Mouse (Mus musculus): ENCODE measurements around the gene Kcng4. TPM values are rescaled to one million over a fixed set of nuclear protein-coding genes. Genes with fewer than 3 reads are reported as not detected.

Gene Kcng4
- 0.24 and 0.28 TPM in 2 replicates for polyA plus RNA-seq (2015; fragmentation: Nextera tagmentation; extraction: Ambion mirVana)

GRCm38 (mm10) chr8:119635378-119635777 lies at the start of gene Kcng4:
Gene Kcng4, minus strand, starts transcription at chr8:119635680.
- Histone ChIP-seq H3K27me3 (replicated peaks) (peaks cover 12% of the 10 kb centered on the region; the same call in 1 of the 2 replicates), H3K4me3 (replicated peaks) (no peak within 1 kb of the TSS), H3K4me1 (peaks cover 11% of the 10 kb centered on the region; the same call in 1 of the 2 replicates), H3K9ac (no peak within 1 kb of the TSS), H3K27ac (no peak within 1 kb of the TSS), H3K9me3 (no peaks in the 10 kb centered on the region), H3K36me3 (no peaks in the 10 kb centered on the region), H3K4me2 (no peak within 1 kb of the TSS)
- no peak for ATAC-seq (ENCODE audit: insufficient read depth, low FRiP score, low read depth)
- 32% methylated on average over 6 of the region's 6 CpGs for WGBS

DNA sequence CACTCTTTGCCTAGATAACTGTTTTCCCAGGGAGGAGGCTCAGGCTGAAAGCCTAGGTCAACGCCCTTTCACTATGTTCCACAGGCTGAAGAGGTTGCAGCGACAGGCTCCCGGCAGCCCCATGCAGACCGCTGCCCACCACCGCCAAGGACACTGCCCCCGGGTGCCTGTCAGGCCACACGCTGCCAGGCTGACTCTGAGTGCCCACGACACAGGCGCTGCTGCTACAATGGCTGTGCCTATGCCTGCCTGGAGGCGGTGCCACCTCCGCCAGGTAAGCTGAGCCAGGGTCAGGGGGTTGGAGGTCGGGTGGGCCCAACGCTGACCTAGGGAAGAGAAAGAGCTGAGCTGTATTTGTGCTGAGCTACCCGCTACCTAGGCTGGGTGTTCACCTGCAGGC lies 43.7 kb upstream of the Kcng4 start:
- Histone ChIP-seq H3K4me3 (replicated peaks) (no peak overlapping the region), H3K4me2 (no peak overlapping the region), H3K9me3 (no peaks in the 10 kb centered on the region), H3K36me3 (no peaks in the 10 kb centered on the region), H3K9ac (no peak overlapping the region), H3K27me3 (replicated peaks) (no peaks in the 10 kb centered on the region), H3K27ac (no peak overlapping the region), H3K4me1 (0 out of 2 replicates have a peak, but pooled peaks cover 6% of the 10 kb centered on the region)
- no peak for ATAC-seq (ENCODE audit: insufficient read depth, low FRiP score, low read depth)
- WGBS, result 64% methylated on average over 14 of the region's 14 CpGs

DNA sequence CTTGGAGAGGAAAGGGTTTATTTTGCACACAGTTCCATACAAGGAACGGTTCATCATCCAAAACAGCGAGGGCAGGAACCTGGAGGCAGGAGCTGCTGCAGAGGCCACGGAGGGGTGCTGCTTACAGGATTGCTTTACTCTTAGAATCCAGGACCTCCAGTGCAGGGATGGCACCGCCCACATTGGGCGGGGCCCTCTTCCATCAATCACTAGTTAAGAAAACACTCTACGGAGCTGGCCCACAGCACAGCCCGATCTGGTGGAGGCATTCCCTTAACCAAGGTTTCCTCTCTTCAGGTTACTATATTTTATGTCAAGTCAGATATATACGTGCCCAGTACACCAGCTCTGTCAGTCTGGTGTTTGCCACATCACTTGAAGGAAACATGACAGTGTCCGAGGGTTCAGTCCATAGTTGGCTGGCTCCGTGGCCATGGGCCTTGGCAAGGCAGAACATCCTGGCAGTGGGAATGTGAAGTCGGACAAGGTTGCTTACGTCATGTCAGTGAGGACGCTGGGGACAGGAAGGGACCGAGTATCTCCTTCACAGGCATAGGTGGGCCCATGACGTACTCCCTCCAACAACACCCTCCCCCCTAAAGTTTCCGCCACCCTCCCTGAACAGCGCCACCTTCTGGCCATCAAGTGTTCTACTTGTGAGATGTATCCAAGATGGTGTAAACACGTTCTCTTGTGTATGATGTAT lies 42.8 kb upstream of the Kcng4 start:
- H3K4me3 ChIP-seq (replicated peaks), result 0 out of 2 replicates have a peak overlapping the region, but pooled peaks have one; percentile 3
- peak overlapping the region; percentile 30; the same call in 1 of the 2 replicates for H3K4me2 ChIP-seq
- no peak overlapping the region for H3K9ac ChIP-seq
- no peak overlapping the region for H3K27ac ChIP-seq
- 0 out of 2 replicates have a peak, but pooled peaks cover 6% of the 10 kb centered on the region for H3K4me1 ChIP-seq
- no peak for ATAC-seq (ENCODE audit: insufficient read depth, low FRiP score, low read depth)
- 9% methylated on average over 18 of the region's 18 CpGs for WGBS
- no peaks in the 10 kb centered on the region for H3K9me3 ChIP-seq
- H3K27me3 ChIP-seq (replicated peaks), result no peaks in the 10 kb centered on the region
- no peaks in the 10 kb centered on the region for H3K36me3 ChIP-seq

- ATAC-seq (ENCODE audit: insufficient read depth, low FRiP score, low read depth), result peak; percentile 58; the same call in 1 of the 2 replicates
- no peak overlapping the region for H3K9ac ChIP-seq
Observed at GRCm38 (mm10) chr8:119676389-119676788, 40.9 kb upstream of the Kcng4 start.

GRCm38 (mm10) chr8:119675457-119675856 lies 40.0 kb upstream of the Kcng4 start:
- Histone ChIP-seq H3K9me3 (no peaks in the 10 kb centered on the region), H3K36me3 (no peaks in the 10 kb centered on the region), H3K27ac (no peak overlapping the region), H3K9ac (no peak overlapping the region), H3K27me3 (replicated peaks) (no peaks in the 10 kb centered on the region), H3K4me1 (peaks cover 13% of the 10 kb centered on the region), H3K4me3 (replicated peaks) (no peak overlapping the region), H3K4me2 (no peak overlapping the region)
- 81% methylated on average over 5 of the region's 5 CpGs for WGBS
- no peak for ATAC-seq (ENCODE audit: insufficient read depth, low FRiP score, low read depth)

More at GRCm38 (mm10) chr8:119676389-119676788, 40.9 kb upstream of the Kcng4 start:
- Histone ChIP-seq H3K4me3 (replicated peaks) (no peak overlapping the region), H3K27me3 (replicated peaks) (no peaks in the 10 kb centered on the region), H3K4me1 (0 out of 2 replicates have a peak, but pooled peaks cover 6% of the 10 kb centered on the region), H3K36me3 (no peaks in the 10 kb centered on the region), H3K27ac (no peak overlapping the region), H3K9me3 (no peaks in the 10 kb centered on the region), H3K4me2 (no peak overlapping the region)
- 12% methylated on average over 8 of the region's 8 CpGs for WGBS

DNA sequence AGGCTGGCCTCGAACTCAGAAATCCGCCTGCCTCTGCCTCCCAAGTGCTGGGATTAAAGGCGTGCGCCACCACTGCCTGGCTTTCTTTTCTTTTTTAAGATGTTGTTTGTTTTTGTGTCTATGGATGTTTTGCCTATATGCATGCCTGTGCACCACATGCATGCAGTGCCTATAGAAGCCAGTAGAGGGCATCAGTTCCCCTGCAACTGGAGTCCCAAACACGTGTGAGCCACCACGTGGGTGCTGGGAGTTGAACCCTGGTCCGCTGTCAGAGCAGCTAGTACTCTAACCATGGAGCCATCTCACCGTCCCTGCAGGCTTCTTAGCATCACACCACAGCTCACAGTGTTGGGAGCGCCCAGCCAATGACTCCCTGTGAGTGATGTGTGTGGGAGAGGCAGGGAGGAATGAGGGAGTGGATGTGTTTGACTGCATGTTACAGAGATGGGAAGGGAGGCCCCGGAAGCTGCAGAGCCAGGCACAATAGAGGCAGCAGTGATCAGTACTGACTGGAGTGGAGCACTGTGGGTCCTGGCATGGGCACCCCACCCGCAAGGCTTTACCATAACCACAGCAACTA lies 38.6 kb upstream of the Kcng4 start:
- no peak for ATAC-seq (ENCODE audit: insufficient read depth, low FRiP score, low read depth)
- WGBS, result 77% methylated on average over 11 of the region's 11 CpGs

DNA sequence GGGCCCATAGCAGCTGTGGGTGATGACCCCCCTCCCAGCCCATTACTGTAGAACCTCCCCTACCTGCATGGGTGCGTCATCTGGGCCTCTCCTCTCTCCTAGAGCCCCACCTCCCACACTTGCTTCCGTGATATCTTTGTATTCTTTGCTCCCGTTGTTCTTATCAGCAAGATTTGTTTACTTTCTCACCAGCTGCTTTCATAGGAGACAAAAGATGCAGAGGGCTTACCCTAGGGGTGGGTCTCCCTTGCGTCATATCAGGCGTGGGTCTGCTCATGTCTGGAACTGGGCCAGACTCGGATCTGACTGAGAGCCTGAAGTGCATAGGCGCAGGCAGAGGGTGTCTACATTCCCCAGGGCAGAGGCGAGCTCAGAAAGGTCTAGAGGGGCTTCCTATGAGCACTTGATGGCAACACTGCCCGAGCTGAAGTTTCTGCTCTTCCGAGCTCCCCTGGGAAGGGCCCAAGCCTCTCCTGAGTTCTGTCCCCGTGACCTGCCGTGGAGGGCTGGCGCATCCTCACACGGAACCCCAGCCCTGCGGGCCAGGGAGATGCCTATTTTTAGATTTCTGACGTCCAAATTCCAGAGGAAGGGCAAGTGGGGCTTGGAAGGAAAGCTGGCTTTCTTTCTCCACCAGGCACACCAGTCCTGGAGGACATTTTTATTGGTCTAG lies 35.1 kb upstream of the Kcng4 start:
- ATAC-seq (ENCODE audit: insufficient read depth, low FRiP score, low read depth), result peak; percentile 82
- Histone ChIP-seq H3K9me3 (no peaks in the 10 kb centered on the region), H3K4me2 (peak overlapping the region; percentile 43), H3K4me1 (peaks cover 27% of the 10 kb centered on the region), H3K9ac (no peak overlapping the region), H3K4me3 (replicated peaks) (no peak overlapping the region), H3K27ac (peak overlapping the region; percentile 88), H3K27me3 (replicated peaks) (no peaks in the 10 kb centered on the region), H3K36me3 (no peaks in the 10 kb centered on the region)
- 22% methylated on average over 16 of the region's 16 CpGs for WGBS

More for the DNA sequence above, 38.6 kb upstream of the Kcng4 start:
- Histone ChIP-seq H3K4me1 (peaks cover 19% of the 10 kb centered on the region), H3K4me2 (no peak overlapping the region), H3K36me3 (no peaks in the 10 kb centered on the region), H3K4me3 (replicated peaks) (no peak overlapping the region), H3K27ac (no peak overlapping the region), H3K9ac (no peak overlapping the region), H3K27me3 (replicated peaks) (no peaks in the 10 kb centered on the region), H3K9me3 (no peaks in the 10 kb centered on the region)

- H3K4me2 ChIP-seq, result no peak overlapping the region
- no peaks in the 10 kb centered on the region for H3K9me3 ChIP-seq
- H3K27me3 ChIP-seq (replicated peaks), result no peaks in the 10 kb centered on the region
- H3K27ac ChIP-seq, result peak overlapping the region; percentile 60
- H3K9ac ChIP-seq, result no peak overlapping the region
- no peak overlapping the region for H3K4me3 ChIP-seq (replicated peaks)
- H3K36me3 ChIP-seq, result no peaks in the 10 kb centered on the region
- peaks cover 32% of the 10 kb centered on the region for H3K4me1 ChIP-seq
- ATAC-seq (ENCODE audit: insufficient read depth, low FRiP score, low read depth), result no peak
- 44% methylated on average over 12 of the region's 12 CpGs for WGBS
Observed at GRCm38 (mm10) chr8:119669284-119669683, 33.8 kb upstream of the Kcng4 start.

- H3K4me3 ChIP-seq (replicated peaks), result no peak overlapping the region
- no peaks in the 10 kb centered on the region for H3K9me3 ChIP-seq
- 62% methylated on average over 9 of the region's 9 CpGs for WGBS
- H3K27me3 ChIP-seq (replicated peaks), result no peaks in the 10 kb centered on the region
- peak; percentile 15; the same call in 1 of the 2 replicates for ATAC-seq (ENCODE audit: insufficient read depth, low FRiP score, low read depth)
- H3K4me1 ChIP-seq, result peaks cover 32% of the 10 kb centered on the region
- no peak overlapping the region for H3K27ac ChIP-seq
- H3K4me2 ChIP-seq, result no peak overlapping the region
- H3K36me3 ChIP-seq, result no peaks in the 10 kb centered on the region
- H3K9ac ChIP-seq, result no peak overlapping the region
Observed at GRCm38 (mm10) chr8:119668447-119668846, 33.0 kb upstream of the Kcng4 start.

- H3K4me3 ChIP-seq (replicated peaks), result peak within 1 kb of the TSS; percentile 13; the same call in 1 of the 2 replicates
- H3K9ac ChIP-seq, result no peak within 1 kb of the TSS
- peaks cover 33% of the 10 kb centered on the region for H3K4me1 ChIP-seq
Observed at GRCm38 (mm10) chr8:119666219-119666951, 30.9 kb upstream of the Kcng4 start, which contains the start of gene Wfdc1. Gene Wfdc1, plus strand, starts transcription at chr8:119666365.

GRCm38 (mm10) chr8:119665270-119665669 lies 29.8 kb upstream of the Kcng4 start:
- no peak for ATAC-seq (ENCODE audit: insufficient read depth, low FRiP score, low read depth)
- Histone ChIP-seq H3K4me3 (replicated peaks) (no peak overlapping the region), H3K27me3 (replicated peaks) (no peaks in the 10 kb centered on the region), H3K36me3 (no peaks in the 10 kb centered on the region), H3K27ac (no peak overlapping the region), H3K9me3 (no peaks in the 10 kb centered on the region), H3K4me2 (no peak overlapping the region), H3K4me1 (peaks cover 37% of the 10 kb centered on the region), H3K9ac (no peak overlapping the region)
- WGBS, result 45% methylated on average over 6 of the region's 6 CpGs

More at GRCm38 (mm10) chr8:119666219-119666951, 30.9 kb upstream of the Kcng4 start, which contains the start of gene Wfdc1:
- no peaks in the 10 kb centered on the region for H3K27me3 ChIP-seq (replicated peaks)
- H3K4me2 ChIP-seq, result peak within 1 kb of the TSS; percentile 29
- no peaks in the 10 kb centered on the region for H3K36me3 ChIP-seq
- WGBS, result 23% methylated on average over 14 of the region's 14 CpGs
- ATAC-seq (ENCODE audit: insufficient read depth, low FRiP score, low read depth), result no peak
- no peaks in the 10 kb centered on the region for H3K9me3 ChIP-seq
- H3K27ac ChIP-seq, result no peak within 1 kb of the TSS; the same call in 1 of the 2 replicates
